Mouse (Mus musculus) MEL (cell line): ENCODE measurements around the gene Lmbrd1.

ENCODE experiments used
- CHD1 ChIP-seq: IDR thresholded peaks from 2 replicates; pipeline ENCODE4 v1.6.1; 2012; ENCODE audit warnings: low read depth, mild to moderate bottlenecking, inconsistent platforms, low read length, improper control_type of control experiment
- CTCF ChIP-seq, 3 experiments: IDR thresholded peaks in 2 of 3; conservative IDR thresholded peaks in 1 of 3; 2 replicates each; pipeline ENCODE4 v1.5.1; 2011 to 2012; ENCODE audit warnings: low read length in 3 of 3, low read depth in 2 of 3, mild to moderate bottlenecking in 2 of 3, improper control_type of control experiment in 1 of 3, inconsistent platforms in 1 of 3, mixed read lengths in 1 of 3, moderate library complexity in 1 of 3; ENCODE audit not compliant: control insufficient read depth in 1 of 3, insufficient read depth in 1 of 3, poor library complexity in 1 of 3, severe bottlenecking in 1 of 3
- EP300 ChIP-seq, 2 experiments: IDR thresholded peaks; 2 replicates each; pipeline ENCODE4 v1.6.1; 2011; ENCODE audit warnings: improper control_type of control experiment in 2 of 2, low read length in 2 of 2, low read depth in 1 of 2, mild to moderate bottlenecking in 1 of 2
- ETS1 ChIP-seq: IDR thresholded peaks from 2 replicates; pipeline ENCODE4 v1.6.1; 2012; ENCODE audit warnings: low read depth, mild to moderate bottlenecking, inconsistent platforms, low read length, improper control_type of control experiment, moderate library complexity
- GABPA ChIP-seq: IDR thresholded peaks from 2 replicates; pipeline ENCODE4 v1.6.1; 2012; ENCODE audit warnings: low read depth, mild to moderate bottlenecking, inconsistent platforms, low read length, improper control_type of control experiment, moderate library complexity
- MAFK ChIP-seq: IDR thresholded peaks from 2 replicates; pipeline ENCODE4 v1.6.1; 2011; ENCODE audit warnings: low read depth, mild to moderate bottlenecking, low read length, improper control_type of control experiment, borderline replicate concordance
- MAX ChIP-seq: IDR thresholded peaks from 2 replicates; pipeline ENCODE4 v1.6.1; 2011; ENCODE audit warnings: low read length, improper control_type of control experiment
- POLR2A ChIP-seq, 2 experiments: IDR thresholded peaks; 2 replicates each; pipeline ENCODE4 v1.6.1; 2011 to 2012; ENCODE audit warnings: low read length in 2 of 2, mild to moderate bottlenecking in 2 of 2, control low read depth in 1 of 2, improper control_type of control experiment in 1 of 2, low read depth in 1 of 2, moderate library complexity in 1 of 2; ENCODE audit not compliant: control insufficient read depth in 1 of 2, insufficient read depth in 1 of 2, poor library complexity in 1 of 2
- POLR2AphosphoS5 ChIP-seq: IDR thresholded peaks from 2 replicates; pipeline ENCODE4 v1.6.1; 2012; ENCODE audit warnings: low read depth, borderline replicate concordance, mild to moderate bottlenecking, inconsistent platforms, low read length, moderate library complexity, mixed read lengths
- RCOR1 ChIP-seq: IDR thresholded peaks from 2 replicates; pipeline ENCODE4 v1.6.1; 2012; ENCODE audit warnings: low read depth, mild to moderate bottlenecking, inconsistent platforms, low read length, improper control_type of control experiment
- TBP ChIP-seq: IDR thresholded peaks from 2 replicates; pipeline ENCODE4 v1.8.0; 2011; ENCODE audit warnings: low read depth, low read length, improper control_type of control experiment
- USF1 ChIP-seq: IDR thresholded peaks from 2 replicates; pipeline ENCODE4 v1.6.1; 2014; ENCODE audit warnings: low read depth, mild to moderate bottlenecking, inconsistent platforms, low read length, improper control_type of control experiment, moderate library complexity
- ZC3H11A ChIP-seq: IDR thresholded peaks from 2 replicates; pipeline ENCODE4 v1.6.1; 2012; ENCODE audit warnings: low read depth, mild to moderate bottlenecking, inconsistent platforms, low read length, improper control_type of control experiment
- ZKSCAN1 ChIP-seq: IDR thresholded peaks from 2 replicates; pipeline ENCODE4 v1.6.1; 2012; ENCODE audit warnings: low read depth, mild to moderate bottlenecking, inconsistent platforms, low read length, improper control_type of control experiment, moderate library complexity

GRCm38 (mm10) chr1:24673231-24673630 lies 5.2 kb upstream of the Lmbrd1 start:
- TF ChIP-seq CTCF (IDR thresholded peaks at IDR 0.05 in 2 of 3, conservative IDR thresholded peaks at IDR 0.05 in 1 of 3; ENCODE audit: control insufficient read depth in 1 of 3, insufficient read depth in 1 of 3, low read depth in 2 of 3, low read length in 3 of 3, poor library complexity in 1 of 3, severe bottlenecking in 1 of 3) (no peak), POLR2A (IDR thresholded peaks at IDR 0.05; ENCODE audit: control insufficient read depth in 1 of 2, insufficient read depth in 1 of 2, low read depth in 1 of 2, low read length in 2 of 2, poor library complexity in 1 of 2) (no peak), EP300 (IDR thresholded peaks at IDR 0.05; ENCODE audit: low read depth in 1 of 2, low read length in 2 of 2) (no peak), USF1 (no peak), CHD1 (no peak), POLR2AphosphoS5 (no peak), ZKSCAN1 (no peak), ZC3H11A (no peak), GABPA (no peak), ETS1 (no peak), MAX (no peak), TBP (no peak), RCOR1 (no peak), MAFK (no peak)
